Mouse (Mus musculus): ENCODE measurements around the gene Numa1. TPM values are rescaled to one million over a fixed set of nuclear protein-coding genes. Genes with fewer than 3 reads are reported as not detected.

Numa1 gene
- total and polyA plus RNA-seq, 2 experiments from 2014 or later, result 20.6 to 74.0 TPM

DNA sequence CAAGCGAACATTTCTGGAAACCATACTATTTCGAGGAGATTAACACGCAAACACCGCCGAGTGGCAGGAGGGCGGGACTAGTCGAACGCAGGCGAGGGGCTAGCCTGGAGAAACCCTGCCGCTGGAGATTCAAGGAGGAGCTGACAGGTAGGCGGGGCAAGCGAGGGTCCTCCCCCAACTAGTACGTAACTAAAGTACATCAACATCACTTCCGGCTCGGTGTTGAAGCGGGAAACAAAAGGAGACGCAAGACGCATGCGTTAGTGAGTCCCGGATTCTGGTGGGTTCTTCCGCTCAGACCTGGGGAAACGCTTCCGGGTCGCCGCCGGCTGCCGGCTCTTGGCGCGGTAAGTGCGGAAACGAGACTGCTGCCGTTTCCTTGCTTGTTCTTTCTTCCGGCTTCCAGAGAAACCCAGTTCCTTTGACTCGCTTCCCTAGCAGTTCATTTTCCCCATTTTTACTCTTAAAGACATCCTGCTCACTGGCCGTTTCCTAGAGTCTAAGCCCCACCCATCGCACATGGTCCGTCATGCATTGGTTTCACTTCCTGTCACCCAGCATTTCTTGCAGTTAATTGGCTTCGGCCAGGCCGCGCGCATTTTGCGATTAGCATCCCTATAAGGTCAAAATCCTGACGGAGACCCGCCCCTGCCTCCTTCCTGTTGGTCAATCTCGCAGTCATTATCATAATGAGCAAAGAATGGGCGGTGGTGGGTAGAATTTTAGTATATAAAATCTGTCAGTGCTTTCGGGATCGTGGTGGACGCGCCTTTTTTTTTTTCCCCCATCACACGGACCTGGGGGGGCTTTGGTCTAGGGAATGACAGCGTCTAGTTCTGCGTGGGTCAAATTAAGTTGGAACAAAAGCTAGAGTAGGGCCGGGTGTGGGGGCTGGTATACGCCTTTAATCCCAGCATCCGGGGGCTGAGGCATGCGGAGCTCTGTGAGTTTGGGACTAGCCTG is 37.5 kb upstream of the Numa1 start:
- H3K27me3 ChIP-seq (ENCODE audit: insufficient read depth, low read length), result no peaks in the 10 kb centered on the region
- peak overlapping the region; percentile 54 for H3K4me2 ChIP-seq (ENCODE audit: low read depth, low read length, poor library complexity, severe bottlenecking)
- H3K36me3 ChIP-seq (ENCODE audit: insufficient read depth, low read length), result peaks cover 5% of the 10 kb centered on the region; the same call in 1 of the 2 replicates
- H3K4me3 ChIP-seq (ENCODE audit: low read depth, low read length), result peak overlapping the region; percentile 51
- 0 out of 2 replicates have a peak, but pooled peaks cover 5% of the 10 kb centered on the region for H3K4me1 ChIP-seq (ENCODE audit: insufficient read depth, low read length)
- peak overlapping the region; percentile 86 for H3K27ac ChIP-seq (ENCODE audit: low read depth, low read length)
- H3K9ac ChIP-seq (replicated peaks; ENCODE audit: low read length, poor library complexity, severe bottlenecking), result peak overlapping the region; percentile 56
- under 1% methylated on average over 57 of the region's 57 CpGs for WGBS
- peak; percentile 96 for ATAC-seq (ENCODE audit: low FRiP score)
- H3K9me3 ChIP-seq (ENCODE audit: low read length), result no peaks in the 10 kb centered on the region
- TF ChIP-seq CTCF (IDR thresholded peaks at IDR 0.05), result no peak
- peak; percentile 99 for DNase-seq (ENCODE audit: low spot score)

DNA sequence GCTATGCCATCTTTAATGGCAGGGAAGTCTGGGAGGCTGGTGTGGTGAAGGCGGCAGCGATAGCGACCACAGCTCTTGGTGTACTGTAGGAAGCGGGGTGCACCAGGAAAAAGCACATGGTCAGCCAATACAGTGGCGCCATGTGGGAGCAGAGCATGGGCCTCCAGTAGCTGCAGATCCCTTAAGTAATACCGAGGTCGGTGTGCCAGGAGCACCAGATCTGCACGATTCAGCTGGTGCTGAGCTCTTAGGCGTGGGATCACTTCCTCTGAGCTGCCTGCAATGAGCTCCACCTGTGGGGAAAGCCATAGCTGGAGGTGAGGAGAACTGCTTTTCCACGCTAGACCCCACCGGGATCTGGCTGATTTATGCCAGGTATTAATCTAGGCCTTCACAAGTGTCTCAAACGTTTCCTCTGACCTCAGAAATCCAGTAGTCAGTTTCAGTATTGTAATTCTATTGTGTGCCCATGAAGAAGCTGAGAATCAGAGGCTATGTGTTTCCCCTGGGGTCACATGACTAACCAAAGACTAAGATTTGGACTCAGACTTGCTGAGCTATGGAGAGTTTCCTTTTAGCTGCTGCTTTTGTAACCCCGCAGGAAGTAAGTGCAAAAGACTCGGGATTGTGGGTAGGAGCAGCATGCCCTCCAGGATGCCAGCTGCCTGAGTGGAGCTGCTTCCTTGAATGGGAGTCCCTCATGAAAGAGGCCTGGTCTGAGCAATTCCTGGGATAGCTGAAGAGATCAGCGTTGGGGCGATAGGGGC is 33.4 kb upstream of the Numa1 start:
- no peaks in the 10 kb centered on the region for H3K9me3 ChIP-seq (ENCODE audit: low read length)
- ATAC-seq (ENCODE audit: low FRiP score) (no peak), DNase-seq (ENCODE audit: low spot score) (no peak)
- no peak for TF ChIP-seq CTCF (IDR thresholded peaks at IDR 0.05)
- WGBS, result 91% methylated on average over 16 of the region's 16 CpGs
- H3K9ac ChIP-seq (replicated peaks; ENCODE audit: low read length, poor library complexity, severe bottlenecking), result no peak overlapping the region
- no peak overlapping the region for H3K27ac ChIP-seq (ENCODE audit: low read depth, low read length)
- no peak overlapping the region for H3K4me3 ChIP-seq (ENCODE audit: low read depth, low read length)
- H3K36me3 ChIP-seq (ENCODE audit: insufficient read depth, low read length), result peaks cover 5% of the 10 kb centered on the region; the same call in 1 of the 2 replicates
- H3K4me2 ChIP-seq (ENCODE audit: low read depth, low read length, poor library complexity, severe bottlenecking), result no peak overlapping the region
- H3K27me3 ChIP-seq (ENCODE audit: insufficient read depth, low read length), result no peaks in the 10 kb centered on the region
- 0 out of 2 replicates have a peak, but pooled peaks cover 5% of the 10 kb centered on the region for H3K4me1 ChIP-seq (ENCODE audit: insufficient read depth, low read length)

DNA sequence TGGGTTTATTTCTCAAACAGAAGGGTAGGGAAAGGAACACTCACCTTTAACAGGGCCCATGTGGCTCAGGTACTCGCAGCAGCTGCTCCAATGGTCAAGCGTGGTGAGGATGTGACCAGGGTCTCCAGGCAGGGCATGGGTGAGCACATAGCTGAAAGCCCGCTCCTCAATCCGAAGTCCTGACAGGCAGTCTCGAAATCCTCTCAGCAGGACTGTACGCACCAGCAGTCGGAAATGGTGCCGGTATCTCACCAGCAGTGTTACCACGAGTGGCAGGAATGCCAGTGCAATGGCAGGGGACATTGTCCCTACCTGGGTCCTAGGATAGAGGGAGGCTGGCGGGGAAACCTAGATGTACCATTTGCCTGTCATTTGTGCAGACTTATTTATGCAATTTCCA is 31.9 kb upstream of the Numa1 start:
- ATAC-seq (ENCODE audit: low FRiP score) (no peak), DNase-seq (ENCODE audit: low spot score) (no peak)
- no peaks in the 10 kb centered on the region for H3K27me3 ChIP-seq (ENCODE audit: insufficient read depth, low read length)
- H3K27ac ChIP-seq (ENCODE audit: low read depth, low read length), result no peak overlapping the region
- no peak overlapping the region for H3K9ac ChIP-seq (replicated peaks; ENCODE audit: low read length, poor library complexity, severe bottlenecking)
- no peak overlapping the region for H3K4me2 ChIP-seq (ENCODE audit: low read depth, low read length, poor library complexity, severe bottlenecking)
- 0 out of 2 replicates have a peak, but pooled peaks cover 8% of the 10 kb centered on the region for H3K4me1 ChIP-seq (ENCODE audit: insufficient read depth, low read length)
- TF ChIP-seq CTCF (IDR thresholded peaks at IDR 0.05), result no peak
- WGBS, result 91% methylated on average over 10 of the region's 10 CpGs
- H3K4me3 ChIP-seq (ENCODE audit: low read depth, low read length), result no peak overlapping the region
- H3K36me3 ChIP-seq (ENCODE audit: insufficient read depth, low read length), result peaks cover 5% of the 10 kb centered on the region; the same call in 1 of the 2 replicates
- H3K9me3 ChIP-seq (ENCODE audit: low read length), result no peaks in the 10 kb centered on the region

DNA sequence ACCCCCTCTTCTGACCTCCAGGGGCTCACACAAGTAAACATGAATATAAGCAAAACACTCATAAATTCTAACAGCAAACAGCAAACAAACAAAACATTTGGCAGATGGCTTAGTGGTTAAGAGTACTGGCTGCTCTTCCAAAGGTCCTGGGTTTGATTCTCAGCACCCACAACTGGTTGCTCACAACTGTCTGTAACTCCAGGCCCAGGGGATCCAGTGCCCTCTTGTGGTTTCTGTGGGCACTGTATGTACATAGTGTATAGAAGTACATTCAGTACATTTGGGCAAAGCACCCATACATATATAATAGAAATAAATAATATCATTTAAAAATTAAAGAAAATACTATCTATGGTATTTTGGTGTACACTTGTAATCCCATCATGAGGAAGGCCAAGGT is 31.1 kb upstream of the Numa1 start:
- no peak overlapping the region for H3K4me3 ChIP-seq (ENCODE audit: low read depth, low read length)
- no peak overlapping the region for H3K4me2 ChIP-seq (ENCODE audit: low read depth, low read length, poor library complexity, severe bottlenecking)
- DNase-seq (ENCODE audit: low spot score) (no peak), ATAC-seq (ENCODE audit: low FRiP score) (no peak)
- no peak overlapping the region for H3K9ac ChIP-seq (replicated peaks; ENCODE audit: low read length, poor library complexity, severe bottlenecking)
- H3K27me3 ChIP-seq (ENCODE audit: insufficient read depth, low read length), result no peaks in the 10 kb centered on the region
- no peak overlapping the region for H3K27ac ChIP-seq (ENCODE audit: low read depth, low read length)
- no peaks in the 10 kb centered on the region for H3K9me3 ChIP-seq (ENCODE audit: low read length)
- peaks cover 5% of the 10 kb centered on the region; the same call in 1 of the 2 replicates for H3K36me3 ChIP-seq (ENCODE audit: insufficient read depth, low read length)
- peak; percentile 26 for TF ChIP-seq CTCF (IDR thresholded peaks at IDR 0.05)
- 0 out of 2 replicates have a peak, but pooled peaks cover 3% of the 10 kb centered on the region for H3K4me1 ChIP-seq (ENCODE audit: insufficient read depth, low read length)

DNA sequence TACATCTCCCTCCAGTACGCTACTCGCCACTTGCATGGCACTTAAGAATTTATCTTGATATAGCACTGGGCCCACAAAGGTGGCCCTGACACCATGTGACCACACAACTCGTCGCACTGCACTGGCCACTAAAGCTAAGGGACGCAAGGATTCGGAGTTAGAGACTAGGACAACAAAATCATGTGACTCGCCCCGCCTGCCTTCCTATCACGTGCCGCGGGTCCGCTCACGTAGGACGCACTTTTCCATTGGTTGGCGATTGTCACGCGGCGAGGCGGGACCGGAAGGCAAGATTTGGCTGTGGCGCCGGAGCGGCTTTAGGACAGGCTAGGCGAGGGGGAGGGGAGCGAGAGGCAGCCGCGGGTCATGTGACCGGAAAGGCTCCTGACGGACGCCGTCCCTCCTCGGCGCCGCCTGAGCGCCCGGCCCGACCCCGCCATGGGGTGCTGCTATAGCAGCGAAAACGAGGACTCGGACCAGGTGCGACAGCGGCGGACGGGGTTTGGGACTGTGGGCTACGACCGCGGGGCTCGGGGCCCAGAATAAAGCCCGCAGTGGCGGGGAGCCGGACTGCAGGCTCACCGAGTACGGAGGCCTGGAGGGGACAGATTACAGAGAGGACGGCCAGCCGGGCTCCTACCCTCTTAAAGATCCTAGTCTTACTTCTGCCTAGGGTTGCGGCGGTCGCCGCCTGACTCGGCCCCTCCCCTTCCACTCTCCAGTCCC is 28.2 kb upstream of the Numa1 start, which contains the start of gene Lamtor1:
Lamtor1 (plus strand) TSS at position 344 of the 726 bp plus-strand sequence.
- peak; percentile 98 for ATAC-seq (ENCODE audit: low FRiP score)
- peak within 1 kb of the TSS; percentile 77 for H3K4me3 ChIP-seq (ENCODE audit: low read depth, low read length)
- no peaks in the 10 kb centered on the region for H3K27me3 ChIP-seq (ENCODE audit: insufficient read depth, low read length)
- H3K4me1 ChIP-seq (ENCODE audit: insufficient read depth, low read length), result 0 out of 2 replicates have a peak, but pooled peaks cover 3% of the 10 kb centered on the region
- no peak for TF ChIP-seq CTCF (IDR thresholded peaks at IDR 0.05)
- H3K27ac ChIP-seq (ENCODE audit: low read depth, low read length), result peak within 1 kb of the TSS; percentile 93
- H3K9ac ChIP-seq (replicated peaks; ENCODE audit: low read length, poor library complexity, severe bottlenecking), result peak within 1 kb of the TSS; percentile 89
- WGBS, result under 1% methylated on average over 61 of the region's 61 CpGs
- peaks cover 13% of the 10 kb centered on the region; the same call in 1 of the 2 replicates for H3K36me3 ChIP-seq (ENCODE audit: insufficient read depth, low read length)
- no peaks in the 10 kb centered on the region for H3K9me3 ChIP-seq (ENCODE audit: low read length)
- DNase-seq (ENCODE audit: low spot score), result peak; percentile 99
- H3K4me2 ChIP-seq (ENCODE audit: low read depth, low read length, poor library complexity, severe bottlenecking), result peak within 1 kb of the TSS; percentile 77
